Comparison of ENCODE assay signal across 13 mouse cellular contexts in genomic region chr14:93898533-93898932, GRCm38 (mm10). TPM values are rescaled to one million over a fixed set of nuclear protein-coding genes. Genes with fewer than 3 reads are reported as not detected.
A peak's percentile ranks its signal among the peaks of the same experiment; 100 is the strongest.
DNase-seq lines count a peak whose midpoint lies in the region; ATAC-seq and TF ChIP-seq lines count a peak whose summit lies in the region.
"Had no signal": no experiment of that assay in that cellular context is flagged by ENCODE, and none has a peak within 500 bp of the region (broad histone marks: within the 10 kb centered on the region; RNA-seq: fewer than 3 reads in every experiment).

No protein-coding gene starts in this region.

- H3K9ac ChIP-seq in forebrain, postnatal 0 days, result no peak overlapping the region
- H3K9ac ChIP-seq in forebrain, embryonic 16.5 days (replicated peaks; ENCODE audit: low read depth, low read length), result no peak overlapping the region
- H3K9ac ChIP-seq in liver, postnatal 0 days (replicated peaks), result no peak overlapping the region

- H3K27me3 ChIP-seq in forebrain, postnatal 0 days (ENCODE audit: insufficient read depth, low read length), result no peaks in the 10 kb centered on the region
- no peaks in the 10 kb centered on the region for H3K27me3 ChIP-seq in forebrain, embryonic 16.5 days (replicated peaks; ENCODE audit: control insufficient read depth, insufficient read depth, low read length)
- H3K27me3 ChIP-seq in liver, postnatal 0 days (ENCODE audit: insufficient read depth, low read length), result no peaks in the 10 kb centered on the region

- no peak overlapping the region for H3K4me3 ChIP-seq in forebrain, postnatal 0 days (ENCODE audit: low read depth, low read length)
- no peak overlapping the region for H3K4me3 ChIP-seq in forebrain, embryonic 16.5 days (replicated peaks; ENCODE audit: low read length)
- H3K4me3 ChIP-seq in liver, postnatal 0 days (ENCODE audit: low read depth, low read length), result no peak overlapping the region
- H3K4me3 ChIP-seq: erythroblast, embryonic 14.5 days had no signal

- DNase-seq in forebrain, postnatal 0 days, result peak; percentile 42
- DNase-seq in liver, postnatal 0 days, result no peak
- no peak for DNase-seq in liver
- DNase-seq in Muller cell, postnatal 12 days (ENCODE audit: inconsistent ontology term), result peak; percentile 27
- DNase-seq in mesoderm, embryonic 11.5 days (ENCODE audit: low read depth, low spot score), result peak; percentile 22
- DNase-seq in neural tube, embryonic 10.5 days (ENCODE audit: extremely low spot score, low spot score), result no peak
- no peak for DNase-seq in kidney, adult 18-20 months
- DNase-seq: cerebellum, adult 18-20 months; heart, postnatal 4 days; kidney, postnatal 4 days had no signal

- no peaks in the 10 kb centered on the region for H3K9me3 ChIP-seq in forebrain, postnatal 0 days (ENCODE audit: low read length)
- H3K9me3 ChIP-seq in forebrain, embryonic 16.5 days (ENCODE audit: control insufficient read depth, low read length), result no peaks in the 10 kb centered on the region
- H3K9me3 ChIP-seq in liver, postnatal 0 days (ENCODE audit: low read length), result no peaks in the 10 kb centered on the region

- peak; percentile 62 for TF ChIP-seq CTCF in forebrain, postnatal 0 days (IDR thresholded peaks at IDR 0.05; ENCODE audit: low read depth)
- peak; percentile 35 for TF ChIP-seq CTCF in liver, postnatal 0 days (IDR thresholded peaks at IDR 0.05; ENCODE audit: low read depth)

- no peak overlapping the region for H3K4me2 ChIP-seq in forebrain, postnatal 0 days (ENCODE audit: low read depth)
- H3K4me2 ChIP-seq in forebrain, embryonic 16.5 days (ENCODE audit: low read length), result no peak overlapping the region
- no peak overlapping the region for H3K4me2 ChIP-seq in liver, postnatal 0 days (ENCODE audit: low read depth, low read length)

- H3K27ac ChIP-seq in forebrain, postnatal 0 days (ENCODE audit: low read depth, low read length), result no peak overlapping the region
- H3K27ac ChIP-seq in forebrain, embryonic 16.5 days (ENCODE audit: low read length), result no peak overlapping the region
- H3K27ac ChIP-seq in liver, postnatal 0 days (ENCODE audit: low read depth), result no peak overlapping the region

- no peak for ATAC-seq in forebrain, postnatal 0 days
- no peak for ATAC-seq in forebrain, embryonic 16.5 days
- ATAC-seq in liver, postnatal 0 days, result no peak
- ATAC-seq: CD4-positive, CD25-positive, alpha-beta regulatory T cell, adult 4 months had no signal

- no peaks in the 10 kb centered on the region for H3K36me3 ChIP-seq in forebrain, postnatal 0 days (ENCODE audit: insufficient read depth)
- H3K36me3 ChIP-seq in forebrain, embryonic 16.5 days (ENCODE audit: control insufficient read depth, insufficient read depth), result no peaks in the 10 kb centered on the region
- H3K36me3 ChIP-seq in liver, postnatal 0 days (replicated peaks; ENCODE audit: insufficient read depth, low read length), result no peaks in the 10 kb centered on the region

- no peak for TF ChIP-seq EP300 in liver, postnatal 0 days (IDR thresholded peaks at IDR 0.05; ENCODE audit: low read depth)

- no peaks in the 10 kb centered on the region for H3K4me1 ChIP-seq in forebrain, postnatal 0 days (ENCODE audit: insufficient read depth)
- H3K4me1 ChIP-seq in forebrain, embryonic 16.5 days (replicated peaks; ENCODE audit: control insufficient read depth, insufficient read depth, low read length), result no peaks in the 10 kb centered on the region
- no peaks in the 10 kb centered on the region for H3K4me1 ChIP-seq in liver, postnatal 0 days (ENCODE audit: insufficient read depth)

RNA-seq across cellular contexts. Expression of gene Pcdh9, which starts 8.1 kb away (rescaled TPM):
- 94.6 and 100 TPM in 2 replicates for total RNA-seq in forebrain, postnatal 0 days (2014; rRNA removed)
- 57.1 and 85.2 TPM in 2 replicates for polyA plus RNA-seq in forebrain, postnatal 0 days (2015; fragmentation: Nextera tagmentation; extraction: Ambion mirVana)
- polyA plus RNA-seq in forebrain, embryonic 16.5 days (2015; fragmentation: Nextera tagmentation; extraction: Ambion mirVana), result 121 and 141 TPM in 2 replicates
- polyA plus RNA-seq in liver, postnatal 0 days (2015; fragmentation: Nextera tagmentation; extraction: Ambion mirVana), result 0.20 and 0.31 TPM in 2 replicates
- polyA plus RNA-seq: CD4-positive, CD25-positive, alpha-beta regulatory T cell, adult 4 months; erythroblast, embryonic 14.5 days had no signal

Comparison
In these comparisons a context has a peak if more than half of its experiments do, and no peak if none do; other contexts are left out.
1. DNase-seq: peak in forebrain, postnatal 0 days (single experiment), Muller cell, postnatal 12 days (single experiment) and mesoderm, embryonic 11.5 days (single experiment); none in liver, postnatal 0 days (single experiment), liver (single experiment), neural tube, embryonic 10.5 days (single experiment) and kidney, adult 18-20 months (single experiment).
2. RNA of gene Pcdh9, which starts 8.1 kb away (polyA plus RNA-seq): 121 to 141 TPM in forebrain, embryonic 16.5 days and 57.1 to 85.2 TPM in forebrain, postnatal 0 days; 0.20 to 0.31 TPM in liver, postnatal 0 days; every median in the first group is over 10 times any median in the second.